Mouse (Mus musculus) heart, embryonic 12.5 days (tissue): ENCODE data around the gene Ptcra. TPM values are rescaled to one million over a fixed set of nuclear protein-coding genes. Genes with fewer than 3 reads are reported as not detected.
"Not testable (repeated sequence)": the region's sequence is repeated elsewhere in the genome, so short reads cannot be mapped to it uniquely, and the experiment has no call there.

Experiments
- ATAC-seq: fragments of 200-750 bp; cut with Nextera tagmentation; 2 replicates; pipeline ENCODE4 v1.8.0; 2017; ENCODE audit warnings: moderate TSS enrichment, moderate library complexity; ENCODE audit not compliant: insufficient number of reproducible peaks, low FRiP score
- H3K27ac ChIP-seq: fragments of 300-500 bp; sonication (generic); 2 replicates; pipeline ENCODE4 v1.5.1; 2016; ENCODE audit warnings: mild to moderate bottlenecking, moderate library complexity; ENCODE audit not compliant: poor library complexity, severe bottlenecking
- H3K27me3 ChIP-seq: fragments of 300-500 bp; sonication (generic); replicated peaks from 2 replicates; pipeline ENCODE4 v1.6.1; 2016; ENCODE audit warnings: mild to moderate bottlenecking, moderate library complexity
- H3K36me3 ChIP-seq: fragments of 300-500 bp; sonication (generic); 2 replicates; pipeline ENCODE4 v1.6.1; 2016; ENCODE audit warnings: mild to moderate bottlenecking, moderate library complexity
- H3K4me1 ChIP-seq: fragments of 300-500 bp; sonication (generic); replicated peaks from 2 replicates; pipeline ENCODE4 v1.6.1; 2016; ENCODE audit warnings: mild to moderate bottlenecking
- H3K4me2 ChIP-seq: fragments of 300-500 bp; sonication (generic); 2 replicates; pipeline ENCODE4 v1.6.1; 2016; ENCODE audit warnings: mild to moderate bottlenecking, moderate library complexity
- H3K4me3 ChIP-seq: fragments of 300-500 bp; sonication (generic); 2 replicates; pipeline ENCODE4 v1.5.1; 2016; ENCODE audit warnings: mild to moderate bottlenecking
- H3K9ac ChIP-seq: fragments of 300-500 bp; sonication (generic); 2 replicates; pipeline ENCODE4 v1.6.1; 2016; ENCODE audit warnings: mild to moderate bottlenecking, moderate library complexity
- H3K9me3 ChIP-seq: fragments of 300-500 bp; sonication (generic); replicated peaks from 2 replicates; pipeline ENCODE4 v1.6.1; 2016; ENCODE audit warnings: mild to moderate bottlenecking, moderate library complexity
- WGBS: fragments of 180-500 bp; shearing (Covaris S2); methylation state at CpG from one replicate; pipeline ENCODE4 v1.1.7; 2016; 5-methylcytosine and 5-hydroxymethylcytosine counted together
- polyA plus RNA-seq: library from polyadenylated mRNA; unstranded; fragments of >200 nt; fragmentation: Nextera tagmentation; extraction: Ambion mirVana; gene quantifications from 2 replicates; pipeline ENCODE4 v1.2.1, GENCODE M21; 2016

The Ptcra gene
- polyA plus RNA-seq, 1 experiment from 2014 or later: 0.13 TPM

GRCm38 (mm10) chr17:46771025-46771424 lies 7.5 kb upstream of the Ptcra start:
- peaks cover 18% of the 10 kb centered on the region for H3K36me3 ChIP-seq
- WGBS: 81% methylated on average over 4 of the region's 4 CpGs
- no peak overlapping the region for H3K27ac ChIP-seq
- no peaks in the 10 kb centered on the region for H3K27me3 ChIP-seq
- H3K4me3 ChIP-seq: no peak overlapping the region
- no peak overlapping the region for H3K9ac ChIP-seq
- no peak overlapping the region for H3K4me2 ChIP-seq
- no peaks in the 10 kb centered on the region for H3K9me3 ChIP-seq
- H3K4me1 ChIP-seq: peaks cover 17% of the 10 kb centered on the region
- ATAC-seq: no peak

GRCm38 (mm10) chr17:46770546-46770945 lies 7.0 kb upstream of the Ptcra start:
- Histone ChIP-seq H3K4me1 (peaks cover 17% of the 10 kb centered on the region), H3K4me2 (no peak overlapping the region), H3K36me3 (peaks cover 14% of the 10 kb centered on the region), H3K4me3 (no peak overlapping the region), H3K9ac (no peak overlapping the region), H3K9me3 (no peaks in the 10 kb centered on the region), H3K27me3 (no peaks in the 10 kb centered on the region), H3K27ac (no peak overlapping the region)
- WGBS: 88% methylated on average over 11 of the region's 11 CpGs
- no peak for ATAC-seq

- whole genome bisulfite sequencing: 59% methylated on average over 8 of the region's 8 CpGs
- peaks cover 6% of the 10 kb centered on the region for H3K4me1 ChIP-seq
- no peaks in the 10 kb centered on the region for H3K27me3 ChIP-seq
- H3K27ac ChIP-seq: no peak overlapping the region
- H3K4me2 ChIP-seq: no peak overlapping the region
- H3K9ac ChIP-seq: no peak overlapping the region
- no peaks in the 10 kb centered on the region for H3K36me3 ChIP-seq
- no peak for ATAC-seq
- H3K4me3 ChIP-seq: no peak overlapping the region
- H3K9me3 ChIP-seq: no peaks in the 10 kb centered on the region
Measured at GRCm38 (mm10) chr17:46767868-46768267, 4.4 kb upstream of the Ptcra start.

- not testable (repeated sequence) for ATAC-seq, H3K36me3 ChIP-seq, H3K9me3 ChIP-seq, H3K27me3 ChIP-seq, H3K27ac ChIP-seq, H3K9ac ChIP-seq, H3K4me1 ChIP-seq, H3K4me2 ChIP-seq, H3K4me3 ChIP-seq
- WGBS: 58% methylated on average over 9 of the region's 9 CpGs
Measured at GRCm38 (mm10) chr17:46764916-46765315, 1.4 kb upstream of the Ptcra start.

- H3K9ac ChIP-seq: no peak overlapping the region
- 71% methylated on average over 12 of the region's 12 CpGs for WGBS
- no peak overlapping the region for H3K4me2 ChIP-seq
- ATAC-seq: no peak
- no peak overlapping the region for H3K4me3 ChIP-seq
- H3K4me1 ChIP-seq: no peaks in the 10 kb centered on the region
- H3K27ac ChIP-seq: no peak overlapping the region
- H3K9me3 ChIP-seq: peaks cover 8% of the 10 kb centered on the region; the same call in 1 of the 2 replicates
- peaks cover 4% of the 10 kb centered on the region; the same call in 1 of the 2 replicates for H3K27me3 ChIP-seq
- no peaks in the 10 kb centered on the region for H3K36me3 ChIP-seq
Measured at GRCm38 (mm10) chr17:46758753-46759152, 4.8 kb downstream of the Ptcra start.

- under 1% methylated on average over 58 of the region's 58 CpGs for WGBS
- peak within 1 kb of the TSS; percentile 85 for H3K9ac ChIP-seq
- H3K4me1 ChIP-seq: peaks cover 10% of the 10 kb centered on the region
- H3K4me2 ChIP-seq: peak within 1 kb of the TSS; percentile 93
- H3K36me3 ChIP-seq: peaks cover 9% of the 10 kb centered on the region; the same call in 1 of the 2 replicates
- H3K4me3 ChIP-seq: peak within 1 kb of the TSS; percentile 72
- H3K27me3 ChIP-seq: peaks cover 4% of the 10 kb centered on the region; the same call in 1 of the 2 replicates
- peak; percentile 99 for ATAC-seq
- H3K9me3 ChIP-seq: peaks cover 8% of the 10 kb centered on the region; the same call in 1 of the 2 replicates
- H3K27ac ChIP-seq: peak within 1 kb of the TSS; percentile 89
Measured at GRCm38 (mm10) chr17:46751794-46752556, 11.5 kb downstream of the Ptcra start, which contains the start of gene Cnpy3. TSS of gene Cnpy3 (minus strand) at chr17:46752214.

GRCm38 (mm10) chr17:46751056-46751793 lies 12.3 kb downstream of the Ptcra start:
- H3K4me2 ChIP-seq: peak overlapping the region; percentile 93
- peak; percentile 49 for ATAC-seq
- peaks cover 17% of the 10 kb centered on the region for H3K36me3 ChIP-seq
- H3K27me3 ChIP-seq: peaks cover 4% of the 10 kb centered on the region; the same call in 1 of the 2 replicates
- peak overlapping the region; percentile 72 for H3K4me3 ChIP-seq
- H3K4me1 ChIP-seq: peaks cover 10% of the 10 kb centered on the region
- 31% methylated on average over 16 of the region's 16 CpGs for WGBS
- peaks cover 8% of the 10 kb centered on the region; the same call in 1 of the 2 replicates for H3K9me3 ChIP-seq
- peak overlapping the region; percentile 85 for H3K9ac ChIP-seq
- H3K27ac ChIP-seq: peak overlapping the region; percentile 89

- H3K9ac ChIP-seq: peak overlapping the region; percentile 85; the same call in 1 of the 2 replicates
- peak overlapping the region; percentile 93 for H3K4me2 ChIP-seq
- H3K27me3 ChIP-seq: no peaks in the 10 kb centered on the region
- peak overlapping the region; percentile 72 for H3K4me3 ChIP-seq
- no peak for ATAC-seq
- H3K36me3 ChIP-seq: peaks cover 23% of the 10 kb centered on the region
- H3K4me1 ChIP-seq: peaks cover 10% of the 10 kb centered on the region
- no peak overlapping the region for H3K27ac ChIP-seq
- H3K9me3 ChIP-seq: peaks cover 8% of the 10 kb centered on the region; the same call in 1 of the 2 replicates
- WGBS: 90% methylated on average over 4 of the region's 4 CpGs
Measured at GRCm38 (mm10) chr17:46750580-46750979, 12.9 kb downstream of the Ptcra start.

- Histone ChIP-seq H3K27ac (no peak overlapping the region), H3K36me3 (peaks cover 33% of the 10 kb centered on the region), H3K4me2 (no peak overlapping the region), H3K4me3 (no peak overlapping the region), H3K9me3 (peaks cover 4% of the 10 kb centered on the region; the same call in 1 of the 2 replicates), H3K27me3 (no peaks in the 10 kb centered on the region), H3K9ac (no peak overlapping the region), H3K4me1 (peaks cover 10% of the 10 kb centered on the region)
- ATAC-seq: no peak
- WGBS: 76% methylated on average over 5 of the region's 5 CpGs
Measured at GRCm38 (mm10) chr17:46749282-46749681, 14.2 kb downstream of the Ptcra start.

- Histone ChIP-seq H3K36me3 (peaks cover 48% of the 10 kb centered on the region), H3K9ac (no peak overlapping the region), H3K27ac (no peak overlapping the region), H3K4me1 (peaks cover 10% of the 10 kb centered on the region), H3K9me3 (no peaks in the 10 kb centered on the region), H3K4me3 (no peak overlapping the region), H3K27me3 (no peaks in the 10 kb centered on the region), H3K4me2 (no peak overlapping the region)
- WGBS: 87% methylated on average over 2 of the region's 2 CpGs
- ATAC-seq: no peak
Measured at GRCm38 (mm10) chr17:46747806-46748205, 15.7 kb downstream of the Ptcra start.

GRCm38 (mm10) chr17:46747234-46747633 lies 16.3 kb downstream of the Ptcra start:
- Histone ChIP-seq H3K27ac (no peak overlapping the region), H3K9me3 (no peaks in the 10 kb centered on the region), H3K36me3 (peaks cover 54% of the 10 kb centered on the region), H3K4me2 (no peak overlapping the region), H3K27me3 (no peaks in the 10 kb centered on the region), H3K4me1 (peaks cover 10% of the 10 kb centered on the region), H3K9ac (no peak overlapping the region), H3K4me3 (no peak overlapping the region)
- no peak for ATAC-seq
- WGBS: 78% methylated on average over 8 of the region's 8 CpGs
